Mouse (Mus musculus) embryonic facial prominence, embryonic 13.5 days (tissue): Measurements from ENCODE around the gene Sergef. TPM values are rescaled to one million over a fixed set of nuclear protein-coding genes. Genes with fewer than 3 reads are reported as not detected.
A peak's percentile ranks its signal among the peaks of the same experiment; 100 is the strongest.
"Not testable (repeated sequence)": the region's sequence is repeated elsewhere in the genome, so short reads cannot be mapped to it uniquely, and the experiment has no call there.

Experiments
- ATAC-seq: fragments of 200-750 bp; cut with Nextera tagmentation; 2 replicates; pipeline ENCODE4 v1.8.0; 2017; ENCODE audit warnings: low read depth; ENCODE audit not compliant: insufficient number of reproducible peaks, insufficient read depth, low FRiP score, low TSS enrichment
- H3K27ac ChIP-seq: fragments of 300-500 bp; sonication (generic); 2 replicates; pipeline ENCODE4 v1.5.1; 2015; ENCODE audit warnings: moderate library complexity, mild to moderate bottlenecking, inconsistent platforms
- H3K27me3 ChIP-seq: fragments of 300-500 bp; sonication (generic); 2 replicates; pipeline ENCODE4 v1.6.1; 2015; ENCODE audit warnings: mild to moderate bottlenecking, inconsistent platforms
- H3K36me3 ChIP-seq: fragments of 300-500 bp; sonication (generic); 2 replicates; pipeline ENCODE4 v1.6.1; 2015; ENCODE audit warnings: mild to moderate bottlenecking, inconsistent platforms
- H3K4me1 ChIP-seq: fragments of 300-500 bp; sonication (generic); 2 replicates; pipeline ENCODE4 v1.6.1; 2015; ENCODE audit warnings: inconsistent platforms
- H3K4me2 ChIP-seq: fragments of 300-500 bp; sonication (generic); 2 replicates; pipeline ENCODE4 v1.6.1; 2015; ENCODE audit warnings: moderate library complexity, mild to moderate bottlenecking, inconsistent platforms
- H3K4me3 ChIP-seq: fragments of 300-500 bp; sonication (generic); 2 replicates; pipeline ENCODE4 v1.5.1; 2015; ENCODE audit warnings: mild to moderate bottlenecking, inconsistent platforms
- H3K9ac ChIP-seq: fragments of 300-500 bp; sonication (generic); 2 replicates; pipeline ENCODE4 v1.6.1; 2015; ENCODE audit warnings: mild to moderate bottlenecking, inconsistent platforms
- H3K9me3 ChIP-seq: fragments of 300-500 bp; sonication (generic); 2 replicates; pipeline ENCODE4 v1.6.1; 2016; ENCODE audit warnings: inconsistent platforms
- WGBS: fragments of 180-500 bp; shearing (Covaris S2); methylation state at CpG from one replicate; pipeline ENCODE4 v1.1.7; 2015; ENCODE audit warnings: mixed read lengths; 5-methylcytosine and 5-hydroxymethylcytosine counted together
- polyA plus RNA-seq: library from polyadenylated mRNA; unstranded; fragments of >200 nt; fragmentation: Nextera tagmentation; extraction: Ambion mirVana; gene quantifications from 2 replicates; pipeline ENCODE4 v1.2.1, GENCODE M21; 2015

The Sergef gene
- polyA plus RNA-seq, 1 experiment from 2014 or later, result 17.1 TPM

DNA sequence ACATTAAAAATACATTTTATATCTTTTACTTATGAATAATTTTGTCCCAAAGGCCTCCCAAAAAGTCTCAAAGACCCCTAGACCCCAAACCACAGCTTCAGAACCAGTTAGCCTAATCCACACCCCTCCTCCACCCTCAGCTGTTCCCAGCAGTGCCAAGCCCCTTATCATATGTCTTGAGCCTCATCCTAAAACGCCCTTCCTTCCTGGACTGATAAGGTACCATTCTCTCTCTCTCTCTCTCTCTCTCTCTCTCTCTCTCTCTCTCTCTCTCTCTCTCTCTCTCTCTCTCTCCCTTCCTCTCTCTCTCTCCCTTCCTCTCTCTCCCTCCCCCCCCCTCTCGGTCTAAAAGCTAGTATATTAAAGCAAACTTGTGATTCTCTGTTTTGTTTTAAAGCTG is 12.7 kb upstream of the Sergef start:
- Histone ChIP-seq H3K9ac (no peak overlapping the region), H3K9me3 (no peaks in the 10 kb centered on the region), H3K4me1 (no peaks in the 10 kb centered on the region), H3K27ac (no peak overlapping the region), H3K4me2 (no peak overlapping the region), H3K4me3 (no peak overlapping the region), H3K27me3 (no peaks in the 10 kb centered on the region), H3K36me3 (no peaks in the 10 kb centered on the region)
- ATAC-seq, result no peak
- WGBS, result 43% methylated on average over 2 of the region's 2 CpGs

DNA sequence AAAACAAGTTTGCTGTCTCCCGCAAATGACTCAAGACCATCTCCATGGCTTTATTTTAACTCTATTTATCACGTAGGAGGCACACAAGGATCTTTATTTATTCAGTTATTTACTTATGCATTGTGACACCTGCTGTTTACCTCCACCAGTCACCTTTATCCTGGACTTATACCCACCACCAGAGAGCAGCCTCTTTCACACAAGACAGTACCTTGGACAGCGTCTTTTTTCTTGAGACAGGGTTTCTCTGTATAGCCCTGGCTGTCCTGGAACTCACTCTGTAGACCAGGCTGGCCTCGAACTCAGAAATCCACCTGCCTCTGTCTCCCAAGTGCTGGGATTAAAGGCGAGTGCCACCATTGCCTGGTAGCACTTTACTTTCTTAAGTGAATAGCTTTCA is 10.6 kb upstream of the Sergef start:
- H3K4me1 ChIP-seq, H3K27me3 ChIP-seq, H3K27ac ChIP-seq, H3K4me2 ChIP-seq, H3K9ac ChIP-seq, H3K36me3 ChIP-seq, H3K4me3 ChIP-seq, ATAC-seq, H3K9me3 ChIP-seq: not testable (repeated sequence)
- 47% methylated on average over 5 of the region's 5 CpGs for WGBS

DNA sequence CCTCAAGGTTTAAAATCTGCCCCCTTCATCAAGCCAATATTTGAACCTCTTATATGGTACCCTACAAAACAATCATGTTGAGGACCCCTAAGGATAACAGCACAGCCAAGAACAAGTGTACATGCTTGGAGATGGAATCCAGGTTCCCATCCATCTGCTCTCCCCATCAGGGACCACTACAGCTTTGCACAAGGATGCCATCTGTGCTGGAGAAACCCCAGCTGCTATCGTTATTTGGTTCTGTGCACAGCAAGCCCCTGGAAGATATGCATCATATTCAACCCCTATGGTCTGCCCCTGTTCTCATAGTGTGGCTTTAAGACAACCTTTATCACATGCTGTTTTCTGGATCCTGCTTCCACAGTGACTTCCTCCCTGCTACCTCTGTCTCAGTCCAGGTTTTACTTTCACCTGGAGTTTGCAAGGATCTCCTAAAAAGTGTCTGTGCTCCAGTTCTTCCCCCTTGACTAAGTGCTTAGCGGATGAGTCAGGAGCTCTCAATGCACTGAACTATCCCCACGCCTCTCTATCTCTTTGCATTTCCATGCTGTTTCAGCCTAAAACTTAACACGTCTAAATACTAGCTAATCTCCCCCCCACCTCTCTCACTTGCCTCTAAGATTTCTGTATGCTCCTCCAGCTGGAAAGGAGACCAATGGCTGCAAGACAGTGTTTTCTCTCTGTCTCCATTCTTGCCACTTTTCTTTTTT is 9.0 kb upstream of the Sergef start:
- ATAC-seq, result no peak
- H3K4me2 ChIP-seq, result no peak overlapping the region
- H3K36me3 ChIP-seq, result no peaks in the 10 kb centered on the region
- H3K27ac ChIP-seq, result no peak overlapping the region
- 0 out of 2 replicates have a peak, but pooled peaks cover 4% of the 10 kb centered on the region for H3K4me1 ChIP-seq
- no peaks in the 10 kb centered on the region for H3K27me3 ChIP-seq
- no peak overlapping the region for H3K9ac ChIP-seq
- 68% methylated on average over 4 of the region's 4 CpGs for WGBS
- H3K9me3 ChIP-seq, result no peaks in the 10 kb centered on the region
- H3K4me3 ChIP-seq, result no peak overlapping the region

DNA sequence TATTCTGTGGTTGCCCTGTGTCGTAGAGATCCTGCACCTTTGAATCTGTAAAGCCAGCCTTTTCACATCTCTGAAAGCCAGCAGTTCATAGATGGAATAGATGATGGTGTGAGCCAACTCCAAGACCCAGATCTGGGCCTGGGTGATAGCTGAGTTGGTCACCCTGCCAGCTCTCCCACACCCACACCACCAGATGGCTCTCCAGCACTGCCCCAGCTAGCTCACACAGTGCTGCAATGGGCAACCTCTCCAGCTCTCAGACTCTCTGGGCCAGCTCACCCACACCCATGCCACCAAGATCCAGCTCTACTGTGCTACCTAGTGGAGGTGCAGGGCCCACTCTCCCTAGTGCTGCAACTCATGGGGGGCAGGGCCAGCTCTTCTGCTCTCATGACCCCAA is 3.6 kb upstream of the Sergef start:
- WGBS, result 86% methylated on average over 1 of the region's 1 CpGs
- H3K4me2 ChIP-seq, result no peak overlapping the region
- H3K9me3 ChIP-seq, result no peaks in the 10 kb centered on the region
- peaks cover 9% of the 10 kb centered on the region for H3K27me3 ChIP-seq
- H3K4me1 ChIP-seq, result peaks cover 16% of the 10 kb centered on the region
- no peak overlapping the region for H3K27ac ChIP-seq
- H3K9ac ChIP-seq, result no peak overlapping the region
- ATAC-seq, result no peak
- H3K4me3 ChIP-seq, result no peak overlapping the region
- H3K36me3 ChIP-seq, result no peaks in the 10 kb centered on the region

DNA sequence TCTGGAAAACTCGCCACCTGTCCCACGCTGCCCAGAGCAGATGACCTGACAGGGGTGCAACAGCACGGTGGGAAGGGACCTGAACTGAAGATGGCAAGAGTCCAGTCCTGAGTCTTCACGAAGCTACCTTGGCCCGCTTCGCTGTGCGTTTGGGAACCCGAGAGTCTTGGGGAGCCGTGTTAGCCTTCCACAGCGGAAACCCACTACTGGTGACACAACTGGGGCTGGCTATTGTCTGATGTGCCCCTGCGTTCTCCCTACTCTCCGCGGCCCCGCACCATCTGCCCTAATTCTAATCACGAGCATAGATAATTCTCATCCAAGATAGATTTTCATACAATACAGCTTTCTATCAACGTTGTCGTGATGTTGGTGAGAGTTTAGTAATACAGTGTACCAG is 455 bp upstream of the Sergef start:
- H3K4me1 ChIP-seq, result peaks cover 13% of the 10 kb centered on the region
- no peaks in the 10 kb centered on the region for H3K9me3 ChIP-seq
- no peaks in the 10 kb centered on the region for H3K36me3 ChIP-seq
- H3K27ac ChIP-seq, result no peak overlapping the region
- H3K4me2 ChIP-seq, result peak overlapping the region; percentile 88
- peak overlapping the region; percentile 72 for H3K9ac ChIP-seq
- 17% methylated on average over 17 of the region's 17 CpGs for WGBS
- H3K4me3 ChIP-seq, result peak overlapping the region; percentile 53
- H3K27me3 ChIP-seq, result peaks cover 9% of the 10 kb centered on the region
- 0 out of 2 replicates have a peak, but pooled peaks have one; percentile 8 for ATAC-seq

DNA sequence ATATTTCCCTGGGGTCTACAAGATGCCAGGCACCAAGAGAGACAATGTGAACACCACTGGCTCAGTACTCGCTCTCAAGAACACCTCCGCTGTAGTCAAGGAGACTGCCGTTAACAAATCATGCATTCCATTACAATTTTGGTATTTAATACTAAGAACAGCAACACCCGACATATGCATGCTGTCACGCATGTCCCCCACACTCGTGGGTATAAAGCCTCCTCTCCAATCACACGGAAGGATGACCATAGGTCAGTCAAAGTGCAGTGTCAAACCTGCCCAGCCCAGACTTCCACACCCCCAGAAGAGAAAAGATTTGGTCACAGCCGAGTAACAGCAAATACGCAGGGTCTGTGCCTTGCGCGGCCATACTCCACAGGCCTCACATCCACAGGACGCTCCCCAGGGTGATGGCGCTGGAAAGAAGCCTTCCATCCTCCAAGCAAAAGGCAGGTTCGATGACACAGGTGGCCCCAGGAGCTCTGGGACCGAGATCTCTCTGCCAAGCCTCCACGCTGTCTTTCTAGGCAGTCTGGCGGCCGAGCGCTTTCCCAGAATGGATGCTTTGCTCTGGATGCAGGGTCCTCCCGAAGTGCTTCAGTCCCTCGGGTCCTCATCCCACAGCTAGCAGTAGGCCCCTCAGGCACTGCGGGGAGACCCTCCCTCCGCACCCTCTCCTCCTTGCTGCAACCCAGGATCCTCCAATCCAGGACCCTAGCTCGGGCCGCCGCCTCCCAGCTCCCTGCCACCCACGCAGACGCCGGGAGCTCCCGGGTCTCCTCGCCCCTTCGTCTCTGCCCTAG is 517 bp downstream of the Sergef start:
- 7% methylated on average over 32 of the region's 32 CpGs for WGBS

DNA sequence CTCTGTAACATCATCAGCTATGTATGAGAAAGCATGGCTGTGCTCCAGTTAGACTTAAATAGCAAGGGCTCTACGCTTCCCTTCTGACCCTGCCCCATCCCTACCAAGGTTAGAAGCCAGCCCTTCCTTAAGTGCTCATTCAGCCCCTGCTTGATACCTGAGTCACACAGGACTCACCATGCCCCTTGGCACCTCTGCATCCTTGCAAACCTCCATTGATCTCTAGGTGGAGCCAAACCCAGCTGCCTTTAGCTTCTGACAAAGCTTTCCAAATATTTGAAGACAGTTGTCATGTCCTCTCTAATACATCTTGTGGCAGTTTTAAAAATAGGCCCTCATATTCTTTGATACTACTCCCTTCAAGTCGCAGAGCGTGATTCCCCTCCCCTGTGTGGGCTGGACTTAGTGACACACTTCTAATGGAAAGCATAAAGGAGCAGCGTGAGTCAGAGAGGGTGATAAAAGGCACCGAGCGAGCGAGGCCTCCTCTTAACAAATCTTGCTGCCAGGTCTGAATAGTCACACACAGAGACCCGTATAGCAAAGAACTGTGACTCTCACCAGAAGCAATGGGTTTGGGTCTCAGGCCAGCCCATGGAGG is 11.1 kb downstream of the Sergef start:
- Histone ChIP-seq H3K4me3 (no peak overlapping the region), H3K4me1 (peaks cover 5% of the 10 kb centered on the region; the same call in 1 of the 2 replicates), H3K27ac (no peak overlapping the region), H3K9ac (no peak overlapping the region), H3K27me3 (no peaks in the 10 kb centered on the region), H3K36me3 (peaks cover 27% of the 10 kb centered on the region; the same call in 1 of the 2 replicates), H3K4me2 (no peak overlapping the region), H3K9me3 (no peaks in the 10 kb centered on the region)
- 83% methylated on average over 8 of the region's 8 CpGs for WGBS
- no peak for ATAC-seq

More for the DNA sequence above, 517 bp downstream of the Sergef start:
- Histone ChIP-seq H3K27me3 (peaks cover 9% of the 10 kb centered on the region), H3K36me3 (peaks cover 7% of the 10 kb centered on the region; the same call in 1 of the 2 replicates), H3K9ac (peak overlapping the region; percentile 72), H3K4me3 (peak overlapping the region; percentile 53), H3K4me1 (peaks cover 13% of the 10 kb centered on the region), H3K4me2 (peak overlapping the region; percentile 88), H3K9me3 (no peaks in the 10 kb centered on the region), H3K27ac (peak overlapping the region; percentile 53; the same call in 1 of the 2 replicates)
- no peak; the same call in none of the 2 replicates for ATAC-seq

GRCm38 (mm10) chr7:46623979-46624378 is 15.6 kb downstream of the Sergef start:
- peaks cover 15% of the 10 kb centered on the region for H3K36me3 ChIP-seq
- H3K4me3 ChIP-seq, result no peak overlapping the region
- 0 out of 2 replicates have a peak overlapping the region, but pooled peaks have one; percentile 16 for H3K9ac ChIP-seq
- 50% methylated on average over 2 of the region's 3 CpGs for WGBS
- no peak for ATAC-seq
- no peak overlapping the region for H3K4me2 ChIP-seq
- H3K27me3 ChIP-seq, result no peaks in the 10 kb centered on the region
- peak overlapping the region; percentile 80 for H3K27ac ChIP-seq
- peaks cover 5% of the 10 kb centered on the region; the same call in 1 of the 2 replicates for H3K4me1 ChIP-seq
- H3K9me3 ChIP-seq, result no peaks in the 10 kb centered on the region

DNA sequence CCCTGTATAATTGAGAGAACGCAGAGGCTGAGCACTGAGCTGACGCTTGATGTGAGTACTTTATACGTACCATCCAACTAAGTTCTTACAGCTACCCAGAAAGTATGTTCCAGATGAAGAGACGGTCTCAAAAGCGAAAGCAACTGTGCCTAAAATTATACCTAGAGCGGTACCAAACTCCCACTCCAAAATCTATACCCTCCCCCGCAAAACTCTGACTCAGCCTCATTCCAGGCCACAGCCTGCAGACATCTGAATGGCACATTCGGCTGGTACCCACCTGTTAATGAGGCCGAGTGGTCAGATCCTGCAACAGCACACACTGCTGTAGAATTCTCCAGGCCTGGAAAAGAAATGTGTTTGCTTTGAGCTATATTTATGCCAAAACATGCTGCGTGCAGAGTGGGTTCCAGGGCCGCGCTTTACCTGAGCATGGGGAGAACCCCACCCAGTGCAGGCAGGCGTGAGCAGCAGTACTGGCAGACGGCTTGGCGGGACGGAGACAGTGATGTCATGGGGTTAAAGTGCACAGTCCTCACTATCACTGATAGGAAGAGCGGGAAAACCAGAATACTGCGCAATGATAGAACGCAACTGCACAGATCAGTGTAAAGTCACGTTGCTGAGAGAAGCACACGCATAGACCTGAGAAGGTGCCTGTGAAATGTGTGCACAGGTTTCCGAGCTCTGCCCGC is 21.0 kb downstream of the Sergef start:
- Histone ChIP-seq H3K9me3 (no peaks in the 10 kb centered on the region), H3K9ac (no peak overlapping the region), H3K27ac (no peak overlapping the region), H3K4me3 (no peak overlapping the region), H3K36me3 (peaks cover 19% of the 10 kb centered on the region), H3K4me1 (no peaks in the 10 kb centered on the region), H3K27me3 (no peaks in the 10 kb centered on the region), H3K4me2 (no peak overlapping the region)
- ATAC-seq, result no peak
- 90% methylated on average over 23 of the region's 23 CpGs for WGBS

DNA sequence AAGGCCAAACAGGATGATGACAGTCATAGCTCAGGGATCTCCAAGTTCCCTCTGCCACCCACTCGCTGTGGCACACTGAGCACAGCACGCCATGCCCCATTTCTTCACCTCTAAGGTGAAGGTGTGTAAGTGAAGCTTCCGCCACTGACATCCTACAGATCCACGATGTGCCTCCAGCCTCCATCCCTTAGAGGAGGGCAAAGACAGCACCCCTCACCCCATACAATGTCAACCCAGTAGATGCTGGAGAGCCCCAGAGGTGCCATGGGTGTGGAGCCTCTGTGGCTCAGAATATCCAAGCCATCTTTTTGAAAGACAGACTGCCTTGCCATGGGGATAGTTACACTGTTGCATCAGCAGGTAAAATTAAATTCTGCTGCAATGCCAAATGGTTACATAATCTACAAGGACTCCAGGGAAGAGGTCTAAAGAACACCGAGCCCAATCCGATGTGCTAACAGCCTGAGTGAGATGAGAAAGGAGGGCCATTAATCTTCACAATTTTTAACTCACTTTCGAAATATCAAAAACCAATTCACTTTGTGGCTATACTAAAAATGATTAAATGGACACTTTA is 23.1 kb downstream of the Sergef start:
- WGBS, result 90% methylated on average over 7 of the region's 7 CpGs
- Histone ChIP-seq H3K27me3 (no peaks in the 10 kb centered on the region), H3K4me3 (no peak overlapping the region), H3K27ac (no peak overlapping the region), H3K36me3 (peaks cover 25% of the 10 kb centered on the region), H3K4me1 (0 out of 2 replicates have a peak, but pooled peaks cover 5% of the 10 kb centered on the region), H3K9me3 (no peaks in the 10 kb centered on the region), H3K9ac (no peak overlapping the region), H3K4me2 (no peak overlapping the region)
- ATAC-seq, result no peak
